Mouse (Mus musculus): Measurements from ENCODE around the gene Acsf2. TPM values are rescaled to one million over a fixed set of nuclear protein-coding genes. Genes with fewer than 3 reads are reported as not detected.

Acsf2 gene
- total and polyA plus RNA-seq, 3 experiments: 2.8 to 13.1 TPM; not detected in 1

GRCm38 (mm10) chr11:94632988-94633387 is 31.3 kb upstream of the Acsf2 start:
- peaks cover 20 to 48% of the 10 kb centered on the region in 2 experiments for H3K36me3 ChIP-seq (ENCODE audit: control insufficient read depth in 1 of 2, insufficient read depth in 2 of 2, low read length in 2 of 2)
- H3K9me3 ChIP-seq (replicated peaks; ENCODE audit: insufficient read depth, low read length): no peaks in the 10 kb centered on the region
- H3K27ac ChIP-seq (ENCODE audit: control insufficient read depth, low read depth, low read length): no peak overlapping the region
- no peak overlapping the region for H3K9ac ChIP-seq (ENCODE audit: control insufficient read depth, low read depth, low read length, poor library complexity, severe bottlenecking)
- H3K4me1 ChIP-seq (ENCODE audit: control insufficient read depth in 1 of 2, insufficient read depth in 2 of 2, low read length in 2 of 2): peaks cover 5 to 8% of the 10 kb centered on the region in 2 experiments
- H3K27me3 ChIP-seq (ENCODE audit: control insufficient read depth in 1 of 2, insufficient read depth in 2 of 2, low read length in 2 of 2): no peaks in the 10 kb centered on the region
- H3K79me2 ChIP-seq (ENCODE audit: control insufficient read depth, insufficient read depth, low read length, poor library complexity): peaks cover 32% of the 10 kb centered on the region
- no peak for DNase-seq (ENCODE audit: low read depth, low spot score)
- no peak for TF ChIP-seq ETS1 (IDR thresholded peaks at IDR 0.05; ENCODE audit: low read depth, low read length)
- TF ChIP-seq RAD21 (IDR thresholded peaks at IDR 0.05; ENCODE audit: low read depth, low read length): no peak
- no peak for TF ChIP-seq POLR2AphosphoS2 (IDR thresholded peaks at IDR 0.05; ENCODE audit: low read length)
- TF ChIP-seq MYB (IDR thresholded peaks at IDR 0.05; ENCODE audit: low read depth, low read length): no peak
- TF ChIP-seq RCOR1 (IDR thresholded peaks at IDR 0.05; ENCODE audit: low read depth, low read length): no peak
- no peak for TF ChIP-seq MAX (IDR thresholded peaks at IDR 0.05; ENCODE audit: low read length)
- no peak for TF ChIP-seq CHD1 (IDR thresholded peaks at IDR 0.05; ENCODE audit: low read depth, low read length)
- no peak for TF ChIP-seq CHD2 (IDR thresholded peaks at IDR 0.05; ENCODE audit: low read length)
- no peak for TF ChIP-seq ZNF384 (IDR thresholded peaks at IDR 0.05; ENCODE audit: low read depth, low read length)
- no peak for TF ChIP-seq NRF1 (IDR thresholded peaks at IDR 0.05; ENCODE audit: insufficient read depth, low read depth, low read length, poor library complexity, severe bottlenecking)
- no peak for TF ChIP-seq E2F4 (IDR thresholded peaks at IDR 0.05; ENCODE audit: borderline replicate concordance, low read depth, low read length)
- TF ChIP-seq MYC (IDR thresholded peaks at IDR 0.05; ENCODE audit: low read depth, low read length): no peak
- TF ChIP-seq ZKSCAN1 (IDR thresholded peaks at IDR 0.05; ENCODE audit: low read depth, low read length): no peak
- H3K4me3 ChIP-seq (ENCODE audit: control insufficient read depth in 1 of 2, insufficient read depth in 1 of 2, low read depth in 2 of 2, low read length in 2 of 2): no peak overlapping the region

- DNase-seq (ENCODE audit: low read depth, low spot score): no peak
- Histone ChIP-seq H3K4me3 (ENCODE audit: control insufficient read depth in 1 of 2, insufficient read depth in 1 of 2, low read depth in 2 of 2, low read length in 2 of 2) (no peak overlapping the region), H3K9ac (ENCODE audit: control insufficient read depth, low read depth, low read length, poor library complexity, severe bottlenecking) (no peak overlapping the region), H3K36me3 (ENCODE audit: control insufficient read depth in 1 of 2, insufficient read depth in 2 of 2, low read length in 2 of 2) (peaks cover 20 to 45% of the 10 kb centered on the region in 2 experiments), H3K79me2 (ENCODE audit: control insufficient read depth, insufficient read depth, low read length, poor library complexity) (peaks cover 32% of the 10 kb centered on the region), H3K27ac (ENCODE audit: control insufficient read depth, low read depth, low read length) (no peak overlapping the region), H3K4me1 (ENCODE audit: control insufficient read depth in 1 of 2, insufficient read depth in 2 of 2, low read length in 2 of 2) (peaks cover 5 to 8% of the 10 kb centered on the region in 2 experiments), H3K9me3 (replicated peaks; ENCODE audit: insufficient read depth, low read length) (no peaks in the 10 kb centered on the region), H3K27me3 (ENCODE audit: control insufficient read depth in 1 of 2, insufficient read depth in 2 of 2, low read length in 2 of 2) (no peaks in the 10 kb centered on the region)
- TF ChIP-seq USF2 (IDR thresholded peaks at IDR 0.05; ENCODE audit: borderline replicate concordance in 1 of 2, insufficient read depth in 1 of 2, low read depth in 1 of 2, low read length in 2 of 2): no peak
- TF ChIP-seq RAD21 (IDR thresholded peaks at IDR 0.05; ENCODE audit: low read depth, low read length): no peak
- no peak for TF ChIP-seq TAL1 (IDR thresholded peaks at IDR 0.05; ENCODE audit: low read length)
- TF ChIP-seq ZMIZ1 (IDR thresholded peaks at IDR 0.05; ENCODE audit: low read depth, low read length): no peak
- TF ChIP-seq MXI1 (IDR thresholded peaks at IDR 0.05; ENCODE audit: low read depth, low read length): no peak
- TF ChIP-seq GABPA (IDR thresholded peaks at IDR 0.05; ENCODE audit: low read depth, low read length): no peak
- TF ChIP-seq E2F4 (IDR thresholded peaks at IDR 0.05; ENCODE audit: borderline replicate concordance, low read depth, low read length): no peak
- no peak for TF ChIP-seq HCFC1 (IDR thresholded peaks at IDR 0.05; ENCODE audit: low read depth, low read length)
- TF ChIP-seq NELFE (IDR thresholded peaks at IDR 0.05; ENCODE audit: low read depth, low read length): no peak
- TF ChIP-seq JUND (IDR thresholded peaks at IDR 0.05; ENCODE audit: low read depth, low read length): no peak
- no peak for TF ChIP-seq BHLHE40 (IDR thresholded peaks at IDR 0.05; ENCODE audit: borderline replicate concordance, low read depth, low read length)
- TF ChIP-seq EP300 (IDR thresholded peaks at IDR 0.05; ENCODE audit: low read depth in 1 of 2, low read length in 2 of 2): no peak
- no peak for TF ChIP-seq ZC3H11A (IDR thresholded peaks at IDR 0.05; ENCODE audit: low read depth, low read length)
- no peak for TF ChIP-seq CHD2 (IDR thresholded peaks at IDR 0.05; ENCODE audit: low read length)
- TF ChIP-seq POLR2AphosphoS5 (IDR thresholded peaks at IDR 0.05; ENCODE audit: borderline replicate concordance, low read depth, low read length): no peak
- TF ChIP-seq POLR2A (IDR thresholded peaks at IDR 0.05; ENCODE audit: control insufficient read depth in 1 of 2, insufficient read depth in 1 of 2, low read depth in 1 of 2, low read length in 2 of 2, poor library complexity in 1 of 2): no peak
- TF ChIP-seq ELF1 (IDR thresholded peaks at IDR 0.05; ENCODE audit: low read depth, low read length): no peak
- no peak for TF ChIP-seq UBTF (IDR thresholded peaks at IDR 0.05; ENCODE audit: borderline replicate concordance, insufficient read depth, low read depth, low read length)
Measured at GRCm38 (mm10) chr11:94631969-94632368, 30.3 kb upstream of the Acsf2 start.
